Mouse (Mus musculus): ENCODE data around the gene Vps33a.
"Not testable (repeated sequence)": the region's sequence is repeated elsewhere in the genome, so short reads cannot be mapped to it uniquely, and the experiment has no call there.

The Vps33a gene

DNA sequence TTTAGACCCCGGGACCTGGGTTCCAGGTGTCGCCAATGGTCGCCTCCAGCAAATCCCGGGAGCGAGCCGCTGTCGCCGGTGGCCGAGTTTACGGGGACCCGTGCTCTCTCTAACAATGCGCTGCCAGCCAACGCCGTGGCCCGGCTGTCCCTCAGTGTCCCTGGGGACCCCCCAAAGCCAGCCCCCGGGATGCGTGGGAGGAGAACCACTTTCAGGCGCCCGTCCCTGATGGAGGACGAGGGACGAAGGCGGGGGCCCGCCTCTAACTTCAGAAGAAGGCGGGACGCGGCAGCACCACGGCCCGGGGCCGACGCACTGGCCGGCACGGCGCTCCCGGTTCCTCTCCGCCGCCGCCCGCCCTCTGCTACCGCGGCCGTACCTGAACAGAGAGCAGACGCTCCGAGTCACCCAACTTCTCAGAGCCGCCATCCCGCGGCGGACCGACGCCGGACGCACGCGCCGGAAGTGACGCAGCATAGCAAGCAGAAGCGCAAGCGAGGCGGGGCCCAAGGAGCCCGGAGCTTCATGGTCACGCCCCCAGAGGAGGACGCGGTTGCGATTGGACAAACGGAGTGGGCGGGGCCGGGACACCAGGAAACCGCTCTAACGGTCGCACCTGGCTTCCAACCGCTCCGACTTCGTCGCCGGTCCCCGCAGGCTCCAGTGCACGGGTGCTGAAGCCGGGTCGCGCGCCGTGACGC lies 49.0 kb downstream of the Vps33a start, which contains the start of gene Diablo:
Diablo (minus strand) TSS at position 485 of the 701 bp plus-strand sequence.
- DNase-seq, result peak; percentile 99

DNA sequence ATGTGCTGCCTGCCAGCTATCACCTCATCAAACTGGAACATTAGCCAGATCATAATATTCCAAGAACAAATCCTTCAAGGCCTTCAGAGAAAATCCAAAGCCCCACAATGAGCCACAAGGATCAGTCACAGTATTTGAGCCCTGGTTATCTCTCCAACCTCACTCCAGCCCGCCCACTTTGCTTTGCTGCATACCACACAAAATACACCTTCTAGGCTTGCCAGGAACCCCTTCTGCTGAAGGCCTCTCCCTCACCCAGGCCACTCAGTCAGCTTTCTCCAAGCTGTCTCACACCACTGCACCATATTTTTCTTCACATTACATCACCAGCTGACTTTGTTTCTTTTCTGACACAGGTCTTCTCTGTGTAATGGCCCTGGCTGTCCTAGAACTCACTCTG lies 50.7 kb downstream of the Vps33a start:
- DNase-seq, result no peak

DNA sequence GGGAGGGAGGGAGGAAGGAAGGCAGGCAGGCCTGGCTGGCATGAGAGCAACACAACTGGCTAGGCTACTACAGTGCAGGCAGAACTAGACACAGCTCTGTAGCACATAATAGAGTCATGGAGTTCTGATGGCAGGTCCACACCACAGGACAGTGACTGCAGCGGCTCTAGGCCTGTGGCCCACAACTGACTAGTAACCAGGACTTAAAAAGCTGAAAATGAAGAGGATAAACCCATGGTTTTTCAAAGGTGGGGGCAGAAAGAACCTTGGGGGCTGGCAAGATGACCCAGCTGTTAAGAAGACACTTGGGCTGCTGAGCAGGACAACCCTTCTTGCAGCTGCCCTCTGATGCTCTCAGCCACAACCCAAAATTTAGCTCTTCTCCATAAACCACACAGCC lies 51.2 kb downstream of the Vps33a start:
- DNase-seq, result no peak

DNA sequence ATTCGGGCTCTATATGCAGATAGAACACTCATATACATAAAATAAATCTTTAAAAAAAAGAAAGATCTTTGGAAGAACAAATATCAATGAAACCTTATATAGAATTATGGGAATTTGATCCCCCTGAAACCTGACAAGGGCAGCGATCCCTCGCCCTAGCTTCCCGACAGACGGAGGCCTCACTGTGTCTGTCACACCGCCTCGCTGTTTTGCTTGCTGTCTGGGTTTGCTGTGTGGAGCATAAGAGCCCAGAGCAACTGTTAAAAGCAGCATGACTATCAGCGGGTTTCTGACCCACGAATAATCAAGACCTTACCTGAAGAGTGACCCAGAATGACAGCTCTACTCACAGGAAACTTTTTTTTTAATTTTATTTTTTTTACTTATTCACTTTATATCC lies 52.2 kb downstream of the Vps33a start:
- DNase-seq, result peak in 1 of 2 experiments; percentile 9

DNA sequence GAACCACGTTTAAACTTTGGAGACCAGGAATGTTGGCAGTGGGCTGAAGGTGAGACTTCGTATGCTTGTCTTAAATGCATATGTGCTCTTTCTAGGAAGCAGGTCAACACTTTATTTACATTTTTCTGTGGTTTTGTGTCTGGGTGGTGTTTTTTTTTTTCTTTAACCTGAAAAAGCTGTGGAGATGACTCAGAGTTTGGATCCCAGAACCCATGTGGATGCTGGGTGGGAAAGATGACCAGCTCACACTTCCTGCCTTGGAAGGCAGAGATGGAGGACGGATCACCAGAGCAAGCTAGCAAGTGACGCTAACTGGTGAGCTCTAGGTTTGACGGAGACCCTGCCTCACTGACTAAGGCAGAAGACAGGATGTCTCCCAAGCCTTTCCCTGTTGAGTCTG lies 58.0 kb downstream of the Vps33a start:
- no peak for DNase-seq

DNA sequence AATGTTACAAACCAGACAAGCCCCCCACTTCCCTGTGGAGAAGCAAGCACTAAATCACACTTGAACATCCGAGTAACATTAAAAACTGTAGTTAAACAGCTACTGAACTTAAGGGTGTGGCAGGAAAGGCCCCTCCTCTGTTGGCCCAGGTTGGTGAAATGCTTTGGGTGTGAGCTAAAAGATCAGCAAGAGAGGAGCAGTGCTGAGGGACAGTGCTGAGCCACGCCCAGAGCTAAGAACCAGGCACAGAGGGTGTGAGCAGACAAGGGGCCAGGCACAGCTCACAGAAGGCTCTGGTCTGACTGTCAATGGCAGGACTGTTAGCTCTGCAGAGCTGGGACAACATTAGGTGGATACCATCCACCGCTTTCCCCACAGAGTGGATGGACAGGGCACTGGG lies 60.7 kb downstream of the Vps33a start:
- no peak for DNase-seq

DNA sequence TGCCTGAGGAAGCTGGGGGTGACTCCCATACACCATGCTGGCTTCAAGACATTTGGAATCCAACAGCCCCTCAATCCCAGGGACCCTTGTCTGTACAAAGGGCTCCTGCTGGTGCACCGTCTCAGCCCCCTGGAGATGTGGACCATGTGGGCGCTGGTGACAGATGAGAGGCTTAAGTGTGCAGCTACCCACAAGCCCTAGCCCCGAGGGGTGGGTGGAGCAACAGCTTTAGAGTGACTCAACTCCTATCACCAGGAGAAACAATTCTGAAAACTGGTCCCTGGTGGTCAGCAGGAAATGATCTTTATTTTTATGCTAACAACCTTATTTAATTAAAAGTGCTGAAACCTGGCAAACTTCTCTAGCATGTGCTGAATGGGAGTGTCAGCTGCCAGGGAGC lies 61.4 kb downstream of the Vps33a start:
- not testable (repeated sequence) for DNase-seq

DNA sequence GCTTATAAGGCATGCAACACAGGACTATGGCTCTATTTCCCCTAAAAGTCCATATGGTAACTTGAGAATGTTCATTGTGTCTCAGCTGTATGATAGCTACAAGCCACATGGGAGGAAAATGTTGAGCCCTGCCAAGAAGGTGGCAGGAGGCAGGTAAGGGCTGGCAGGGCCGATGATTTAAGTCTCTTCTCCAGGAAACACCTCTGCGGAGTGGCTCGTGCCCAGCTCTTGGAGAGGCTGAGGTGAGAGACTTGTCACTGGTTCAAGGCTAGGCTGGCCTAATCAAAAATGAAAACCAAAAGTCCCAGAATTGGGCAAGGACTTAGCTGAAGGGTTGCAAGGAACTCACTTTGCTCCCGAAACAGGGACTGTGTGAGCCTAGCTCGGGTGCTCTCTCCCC lies 62.7 kb downstream of the Vps33a start, which contains the start of gene B3gnt4:
B3gnt4 (plus strand) TSS at position 301 of the 400 bp plus-strand sequence.
- DNase-seq, result no peak

DNA sequence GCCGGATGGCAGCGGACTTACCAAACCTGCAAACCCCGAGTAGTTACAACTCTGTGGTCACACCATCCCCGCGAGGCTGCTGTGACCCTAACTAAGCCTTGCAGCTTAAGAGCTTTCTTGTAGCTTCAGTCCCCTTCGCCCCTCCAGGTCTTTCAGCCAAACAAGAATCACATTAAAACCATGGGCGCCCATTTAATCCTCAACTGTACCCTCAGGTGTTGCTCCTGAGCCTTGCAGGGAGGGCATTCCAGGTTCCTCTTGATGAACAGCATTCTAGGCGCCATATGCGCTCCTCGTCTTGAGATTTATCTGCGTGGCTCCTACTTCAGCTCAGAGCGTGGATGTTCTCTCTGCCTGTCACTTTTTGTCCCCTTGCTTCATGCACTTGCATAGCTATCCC lies 63.9 kb downstream of the Vps33a start:
- DNase-seq, result no peak

DNA sequence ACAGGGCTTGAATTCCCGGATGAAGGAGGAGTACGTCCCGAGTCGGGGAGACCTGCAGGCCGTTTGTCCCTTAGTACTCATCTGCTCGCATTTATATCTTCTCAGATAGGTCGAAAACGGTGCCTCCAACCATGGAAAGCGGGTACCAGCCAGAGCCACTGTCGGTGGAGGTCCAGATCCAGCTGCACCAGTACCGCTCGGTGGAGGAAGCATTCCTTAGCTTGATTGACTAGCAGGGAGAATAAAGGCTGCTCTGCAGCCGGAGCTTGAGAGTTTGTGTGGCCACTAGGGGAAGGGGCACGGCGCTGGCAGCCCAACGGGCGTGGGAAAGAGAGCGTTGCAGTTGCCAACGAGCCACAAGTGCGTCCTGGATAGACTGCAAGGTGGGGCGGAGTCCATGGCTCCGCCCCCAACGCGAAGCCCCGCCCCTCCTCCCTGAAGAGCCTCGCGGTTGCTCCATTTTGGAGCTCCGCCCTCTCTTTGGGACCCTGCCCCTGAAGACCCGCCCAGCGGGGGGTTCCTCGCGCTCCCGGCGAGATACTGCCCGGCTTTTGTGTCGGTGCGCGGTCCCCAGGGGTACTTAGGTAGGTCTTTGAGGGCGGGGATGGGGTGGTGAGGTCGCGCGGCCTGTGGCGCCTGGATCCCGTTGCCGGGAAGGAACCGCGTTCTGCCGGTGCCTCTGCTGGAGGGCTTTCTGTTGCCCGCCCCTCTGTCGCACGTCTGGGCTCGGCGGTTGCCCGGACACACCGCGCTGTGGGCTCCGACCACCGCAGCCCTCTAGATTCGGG lies 64.7 kb downstream of the Vps33a start:
- DNase-seq, result peak; percentile 85 to 86

DNA sequence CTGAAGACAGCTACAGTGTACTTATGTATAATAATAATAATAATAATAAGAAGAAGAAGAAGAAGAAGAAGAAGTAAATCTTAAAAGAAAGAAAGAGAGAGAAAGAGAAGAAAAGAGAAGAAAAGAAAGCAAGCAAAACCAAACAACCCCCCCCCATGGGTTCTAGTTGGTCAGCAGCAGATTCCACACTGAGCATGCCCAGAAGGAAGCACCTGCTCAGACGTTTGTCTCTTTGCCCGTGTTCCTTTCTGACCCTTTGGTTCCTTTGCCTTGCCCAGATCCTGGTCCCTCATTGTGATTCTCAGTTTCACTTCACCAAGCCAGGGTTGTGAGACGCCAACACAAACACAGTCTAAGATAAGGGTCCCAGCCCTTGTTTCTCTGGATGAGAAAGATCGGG lies 70.9 kb downstream of the Vps33a start:
- DNase-seq, result no peak

DNA sequence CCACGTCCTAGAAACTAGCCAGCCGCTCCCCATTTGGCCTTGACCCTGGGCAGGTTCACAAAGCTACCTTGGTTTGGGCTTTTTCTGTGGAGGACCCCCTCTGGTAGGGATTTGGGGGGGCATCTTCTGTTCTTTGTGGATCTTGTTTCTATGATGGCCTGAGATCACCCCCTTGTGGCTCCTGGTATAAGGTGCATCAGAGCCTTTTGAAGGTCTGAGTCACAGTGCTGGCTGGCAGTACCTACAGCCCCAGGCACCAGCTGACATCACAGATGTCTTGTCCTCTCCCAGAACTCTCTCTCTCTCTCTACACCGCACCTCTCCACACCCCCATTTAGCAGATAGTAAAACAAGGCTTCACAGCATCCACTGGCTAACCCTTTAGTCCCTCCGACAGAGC lies 73.1 kb downstream of the Vps33a start:
- peak in 1 of 2 experiments; percentile 27 for DNase-seq

DNA sequence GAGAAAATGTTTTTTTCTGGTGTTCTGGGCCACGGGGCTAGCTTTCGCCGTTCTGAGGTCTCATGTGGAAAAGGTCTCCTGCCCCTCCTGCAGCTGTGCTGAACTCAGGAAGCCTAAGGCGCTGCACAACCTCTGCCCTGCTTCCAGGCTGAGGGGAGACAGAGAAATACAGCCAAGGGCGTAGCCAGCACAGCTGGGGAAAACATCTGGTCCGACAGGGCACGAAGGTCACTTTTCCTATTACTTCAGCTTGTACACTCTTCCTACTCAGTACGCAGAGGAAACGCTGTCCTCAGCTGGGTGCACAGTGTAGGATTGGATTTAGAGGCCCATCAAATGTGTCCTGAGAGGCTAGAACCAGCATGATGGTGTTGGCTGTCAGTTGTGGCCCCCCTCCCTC lies 82.9 kb downstream of the Vps33a start:
- no peak for DNase-seq

DNA sequence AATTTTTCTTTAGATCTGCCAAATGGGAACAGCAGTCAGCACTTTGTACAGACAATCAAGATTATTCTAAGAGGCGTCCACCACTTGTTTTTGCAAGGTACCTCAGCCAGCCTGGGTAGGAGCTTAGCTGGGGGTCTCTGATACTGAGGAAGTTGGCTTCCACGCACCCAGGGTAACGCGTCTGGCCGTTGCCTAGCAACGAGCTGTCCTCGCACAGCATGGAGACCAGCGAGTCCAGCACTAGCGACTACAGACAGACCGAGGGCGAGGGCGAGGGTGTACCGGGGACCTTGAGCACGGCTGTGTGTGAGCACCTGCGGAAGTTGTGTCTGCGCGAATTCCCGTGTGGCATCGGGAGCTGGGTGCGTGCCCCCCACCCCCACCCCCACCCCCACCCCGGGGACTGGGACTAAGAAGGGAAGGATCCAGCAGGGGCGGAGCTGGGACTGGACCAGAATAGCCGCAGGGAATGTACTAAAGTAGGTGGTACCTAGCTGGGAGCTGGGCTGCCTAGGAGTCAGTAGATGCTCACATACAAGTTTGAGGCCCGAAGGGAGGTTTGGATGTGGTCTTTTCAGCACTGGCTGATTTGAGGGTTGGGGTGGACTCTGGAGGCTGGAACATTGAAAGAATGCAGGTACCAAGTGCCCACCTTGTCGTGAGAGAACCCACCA lies 83.6 kb downstream of the Vps33a start, which contains the start of the genes Lrrc43 and Il31:
Lrrc43 (plus strand) TSS at position 194 of the 674 bp plus-strand sequence.
Il31 (minus strand) TSS at position 378 of the 674 bp plus-strand sequence.
- DNase-seq, result no peak

DNA sequence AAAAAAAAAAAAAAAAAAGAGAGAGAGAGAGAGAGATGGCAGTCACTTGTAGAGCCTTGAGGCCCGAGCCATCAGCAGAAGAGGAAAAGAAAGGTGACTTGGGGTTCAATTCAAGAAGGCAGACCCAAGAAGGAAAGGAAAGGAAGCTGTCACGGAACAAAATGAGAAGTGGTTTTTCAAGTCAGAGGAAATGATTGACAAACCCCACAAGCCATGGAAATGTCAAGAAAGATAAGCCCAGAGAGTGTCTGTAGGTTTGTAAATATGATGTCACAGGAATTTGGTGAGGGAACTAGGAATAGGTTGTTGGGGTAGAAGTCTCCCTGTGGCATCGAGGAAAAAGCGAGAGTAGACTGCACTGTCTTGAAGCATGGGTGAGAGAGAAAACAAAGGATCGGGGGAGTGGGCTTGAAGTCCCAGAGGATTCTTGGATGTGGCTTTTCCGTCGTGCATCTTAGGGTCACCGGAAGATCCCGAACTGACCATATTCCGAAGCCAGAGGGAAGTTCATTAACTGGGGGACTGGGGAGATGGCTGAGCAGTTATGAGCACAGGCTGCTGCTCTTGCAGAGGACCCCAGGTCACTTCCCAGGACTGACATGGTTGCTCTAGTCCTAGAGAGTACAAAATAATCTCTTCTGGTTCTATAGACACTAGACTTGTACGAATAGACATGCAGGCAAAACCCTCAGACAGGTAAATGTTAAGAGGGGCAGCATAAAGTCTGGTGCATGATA lies 85.0 kb downstream of the Vps33a start:
- DNase-seq, result no peak

Data from lung, postnatal 4 days (tissue).